Mouse (Mus musculus): ENCODE measurements around the gene Slain1. TPM values are rescaled to one million over a fixed set of nuclear protein-coding genes. Genes with fewer than 3 reads are reported as not detected.

The Slain1 gene
- polyA plus RNA-seq, 1 experiment from 2014 or later: 15.3 TPM

GRCm38 (mm10) chr14:103643933-103644332 is 6.1 kb upstream of the Slain1 start:
- Histone ChIP-seq H3K4me3 (ENCODE audit: low read depth, low read length) (no peak overlapping the region), H3K27me3 (ENCODE audit: control insufficient read depth, insufficient read depth, low read length) (no peaks in the 10 kb centered on the region), H3K9me3 (ENCODE audit: control insufficient read depth, low read length) (no peaks in the 10 kb centered on the region), H3K36me3 (ENCODE audit: control insufficient read depth, insufficient read depth, low read length) (no peaks in the 10 kb centered on the region), H3K4me1 (ENCODE audit: control insufficient read depth, insufficient read depth, low read length) (peaks cover 3% of the 10 kb centered on the region; the same call in 1 of the 2 replicates), H3K9ac (ENCODE audit: low read length) (no peak overlapping the region), H3K27ac (ENCODE audit: low read depth, low read length) (no peak overlapping the region), H3K4me2 (ENCODE audit: low read depth) (no peak overlapping the region)
- peak; percentile 46; the same call in 1 of the 2 replicates for ATAC-seq (ENCODE audit: insufficient read depth, low FRiP score, low TSS enrichment)
- 33% methylated on average over 3 of the region's 3 CpGs for WGBS
- no peak for DNase-seq (ENCODE audit: low spot score)

- WGBS: 50% methylated on average over 2 of the region's 2 CpGs
- peaks cover 3% of the 10 kb centered on the region; the same call in 1 of the 2 replicates for H3K4me1 ChIP-seq (ENCODE audit: control insufficient read depth, insufficient read depth, low read length)
- no peaks in the 10 kb centered on the region for H3K36me3 ChIP-seq (ENCODE audit: control insufficient read depth, insufficient read depth, low read length)
- no peak overlapping the region for H3K4me3 ChIP-seq (ENCODE audit: low read depth, low read length)
- no peak overlapping the region for H3K9ac ChIP-seq (ENCODE audit: low read length)
- no peak for DNase-seq (ENCODE audit: low spot score)
- no peak overlapping the region for H3K4me2 ChIP-seq (ENCODE audit: low read depth)
- no peaks in the 10 kb centered on the region for H3K27me3 ChIP-seq (ENCODE audit: control insufficient read depth, insufficient read depth, low read length)
- H3K27ac ChIP-seq (ENCODE audit: low read depth, low read length): no peak overlapping the region
- no peaks in the 10 kb centered on the region for H3K9me3 ChIP-seq (ENCODE audit: control insufficient read depth, low read length)
- no peak for ATAC-seq (ENCODE audit: insufficient read depth, low FRiP score, low TSS enrichment)
Measured at GRCm38 (mm10) chr14:103647981-103648380, 2.0 kb upstream of the Slain1 start.

GRCm38 (mm10) chr14:103648623-103649255 is 1.3 kb upstream of the Slain1 start:
- no peak overlapping the region for H3K4me3 ChIP-seq (ENCODE audit: low read depth, low read length)
- peaks cover 3% of the 10 kb centered on the region; the same call in 1 of the 2 replicates for H3K4me1 ChIP-seq (ENCODE audit: control insufficient read depth, insufficient read depth, low read length)
- 38% methylated on average over 12 of the region's 12 CpGs for WGBS
- no peak overlapping the region for H3K27ac ChIP-seq (ENCODE audit: low read depth, low read length)
- ATAC-seq (ENCODE audit: insufficient read depth, low FRiP score, low TSS enrichment) (no peak), DNase-seq (ENCODE audit: low spot score) (peak; percentile 54)
- no peaks in the 10 kb centered on the region for H3K9me3 ChIP-seq (ENCODE audit: control insufficient read depth, low read length)
- H3K36me3 ChIP-seq (ENCODE audit: control insufficient read depth, insufficient read depth, low read length): no peaks in the 10 kb centered on the region
- no peak overlapping the region for H3K9ac ChIP-seq (ENCODE audit: low read length)
- no peak overlapping the region for H3K4me2 ChIP-seq (ENCODE audit: low read depth)
- no peaks in the 10 kb centered on the region for H3K27me3 ChIP-seq (ENCODE audit: control insufficient read depth, insufficient read depth, low read length)

GRCm38 (mm10) chr14:103649302-103649701 is 726 bp upstream of the Slain1 start:
- Histone ChIP-seq H3K4me1 (ENCODE audit: control insufficient read depth, insufficient read depth, low read length) (peaks cover 3% of the 10 kb centered on the region; the same call in 1 of the 2 replicates), H3K4me2 (ENCODE audit: low read depth) (no peak overlapping the region)
- no peak for DNase-seq (ENCODE audit: low spot score)

GRCm38 (mm10) chr14:103650413-103651101 is 529 bp downstream of the Slain1 start:
- under 1% methylated on average over 56 of the region's 67 CpGs for WGBS
- DNase-seq (ENCODE audit: low spot score) (peak; percentile 77), ATAC-seq (ENCODE audit: insufficient read depth, low FRiP score, low TSS enrichment) (peak; percentile 75)
- peak overlapping the region; percentile 95 for H3K4me3 ChIP-seq (ENCODE audit: low read depth, low read length)
- no peaks in the 10 kb centered on the region for H3K9me3 ChIP-seq (ENCODE audit: control insufficient read depth, low read length)
- peak overlapping the region; percentile 97 for H3K27ac ChIP-seq (ENCODE audit: low read depth, low read length)
- peak overlapping the region; percentile 87 for H3K4me2 ChIP-seq (ENCODE audit: low read depth)
- peaks cover 5% of the 10 kb centered on the region; the same call in 1 of the 2 replicates for H3K4me1 ChIP-seq (ENCODE audit: control insufficient read depth, insufficient read depth, low read length)
- H3K27me3 ChIP-seq (ENCODE audit: control insufficient read depth, insufficient read depth, low read length): no peaks in the 10 kb centered on the region
- no peaks in the 10 kb centered on the region for H3K36me3 ChIP-seq (ENCODE audit: control insufficient read depth, insufficient read depth, low read length)
- H3K9ac ChIP-seq (ENCODE audit: low read length): peak overlapping the region; percentile 96

More at GRCm38 (mm10) chr14:103649302-103649701, 726 bp upstream of the Slain1 start:
- Histone ChIP-seq H3K36me3 (ENCODE audit: control insufficient read depth, insufficient read depth, low read length) (no peaks in the 10 kb centered on the region), H3K9ac (ENCODE audit: low read length) (no peak overlapping the region), H3K9me3 (ENCODE audit: control insufficient read depth, low read length) (no peaks in the 10 kb centered on the region), H3K27me3 (ENCODE audit: control insufficient read depth, insufficient read depth, low read length) (no peaks in the 10 kb centered on the region), H3K4me3 (ENCODE audit: low read depth, low read length) (no peak overlapping the region), H3K27ac (ENCODE audit: low read depth, low read length) (no peak overlapping the region)
- WGBS: 41% methylated on average over 4 of the region's 4 CpGs
- ATAC-seq (ENCODE audit: insufficient read depth, low FRiP score, low TSS enrichment): no peak

GRCm38 (mm10) chr14:103651106-103651505 is 1.1 kb downstream of the Slain1 start:
- 3% methylated on average over 11 of the region's 11 CpGs for WGBS
- Histone ChIP-seq H3K9ac (ENCODE audit: low read length) (peak overlapping the region; percentile 96), H3K27me3 (ENCODE audit: control insufficient read depth, insufficient read depth, low read length) (no peaks in the 10 kb centered on the region), H3K27ac (ENCODE audit: low read depth, low read length) (peak overlapping the region; percentile 97), H3K4me3 (ENCODE audit: low read depth, low read length) (peak overlapping the region; percentile 95), H3K4me1 (ENCODE audit: control insufficient read depth, insufficient read depth, low read length) (peaks cover 5% of the 10 kb centered on the region; the same call in 1 of the 2 replicates), H3K36me3 (ENCODE audit: control insufficient read depth, insufficient read depth, low read length) (no peaks in the 10 kb centered on the region), H3K4me2 (ENCODE audit: low read depth) (peak overlapping the region; percentile 87), H3K9me3 (ENCODE audit: control insufficient read depth, low read length) (no peaks in the 10 kb centered on the region)
- ATAC-seq (ENCODE audit: insufficient read depth, low FRiP score, low TSS enrichment) (no peak; the same call in 1 of the 2 replicates), DNase-seq (ENCODE audit: low spot score) (no peak)

- no peaks in the 10 kb centered on the region for H3K27me3 ChIP-seq (ENCODE audit: control insufficient read depth, insufficient read depth, low read length)
- no peak overlapping the region for H3K27ac ChIP-seq (ENCODE audit: low read depth, low read length)
- H3K4me1 ChIP-seq (ENCODE audit: control insufficient read depth, insufficient read depth, low read length): peaks cover 5% of the 10 kb centered on the region; the same call in 1 of the 2 replicates
- H3K4me3 ChIP-seq (ENCODE audit: low read depth, low read length): peak overlapping the region; percentile 95
- peak overlapping the region; percentile 87 for H3K4me2 ChIP-seq (ENCODE audit: low read depth)
- DNase-seq (ENCODE audit: low spot score): no peak
- 51% methylated on average over 2 of the region's 2 CpGs for WGBS
- ATAC-seq (ENCODE audit: insufficient read depth, low FRiP score, low TSS enrichment): no peak
- H3K36me3 ChIP-seq (ENCODE audit: control insufficient read depth, insufficient read depth, low read length): no peaks in the 10 kb centered on the region
- no peaks in the 10 kb centered on the region for H3K9me3 ChIP-seq (ENCODE audit: control insufficient read depth, low read length)
- no peak overlapping the region for H3K9ac ChIP-seq (ENCODE audit: low read length)
Measured at GRCm38 (mm10) chr14:103651562-103651961, 1.5 kb downstream of the Slain1 start.

- no peak for ATAC-seq (ENCODE audit: insufficient read depth, low FRiP score, low TSS enrichment)
- Histone ChIP-seq H3K27me3 (ENCODE audit: control insufficient read depth, insufficient read depth, low read length) (no peaks in the 10 kb centered on the region), H3K9me3 (ENCODE audit: control insufficient read depth, low read length) (no peaks in the 10 kb centered on the region), H3K27ac (ENCODE audit: low read depth, low read length) (no peak overlapping the region), H3K9ac (ENCODE audit: low read length) (no peak overlapping the region), H3K4me3 (ENCODE audit: low read depth, low read length) (no peak overlapping the region), H3K4me1 (ENCODE audit: control insufficient read depth, insufficient read depth, low read length) (peaks cover 5% of the 10 kb centered on the region; the same call in 1 of the 2 replicates), H3K36me3 (ENCODE audit: control insufficient read depth, insufficient read depth, low read length) (no peaks in the 10 kb centered on the region), H3K4me2 (ENCODE audit: low read depth) (no peak overlapping the region)
- WGBS: 82% methylated on average over 5 of the region's 5 CpGs
- DNase-seq (ENCODE audit: low spot score): no peak
Measured at GRCm38 (mm10) chr14:103652524-103652923, 2.5 kb downstream of the Slain1 start.

Data from neural tube, embryonic 11.5 days (tissue).